Mouse (Mus musculus) layer of hippocampus, adult 6 months (tissue): ENCODE results near the gene Klrd1. TPM values are rescaled to one million over a fixed set of nuclear protein-coding genes. Genes with fewer than 3 reads are reported as not detected.

ENCODE experiments used
- long read RNA-seq, 2 experiments: library from polyadenylated mRNA; unstranded; transcript quantifications; one replicate each; pipeline ENCODE4 v2.0.0; 2019 to 2020
- polyA plus RNA-seq: library from polyadenylated mRNA; unstranded; fragments of <200 nt; fragmentation: Nextera tagmentation; gene quantifications from 2 replicates; pipeline ENCODE4 v1.2.3, GENCODE M21; 2021

Gene Klrd1
- polyA plus RNA-seq, result 0.23 TPM in 1 of 2 replicates, not detected in the other
- long read RNA-seq, experiment 1, result 0 reads
- long read RNA-seq, experiment 2, result 0 reads

GRCm38 (mm10) chr6:129591508-129591907 is at the start of gene Klrd1:
Gene Klrd1 (plus strand): TSS chr6:129591782.

GRCm38 (mm10) chr6:129577605-129578004 is 14.0 kb upstream of the Klrd1 start, which contains the start of gene Klre1:
Gene Klre1 (plus strand): TSS chr6:129577905.

GRCm38 (mm10) chr6:129623735-129624134 is 32.2 kb downstream of the Klrd1 start, which contains the start of gene Klrk1:
Gene Klrk1 (minus strand): TSS chr6:129623864.

DNA sequence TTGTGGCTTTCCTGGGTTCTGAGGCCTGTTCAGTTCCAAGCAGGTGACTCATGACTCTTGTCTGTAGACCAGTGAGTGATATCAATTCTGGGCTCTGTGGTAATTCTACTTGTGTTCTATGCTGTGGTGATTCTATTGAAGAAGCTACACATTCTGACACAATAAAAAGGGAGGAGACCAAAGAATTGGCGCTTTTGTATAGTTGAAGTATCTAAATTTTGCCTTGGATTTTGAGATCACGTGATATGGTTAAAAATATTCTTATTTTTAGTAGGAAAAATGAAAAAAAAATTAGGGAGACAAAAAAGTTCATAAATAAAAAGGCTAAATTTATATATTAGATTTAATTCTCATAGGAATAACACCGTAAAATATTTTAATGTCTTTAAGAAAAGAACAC is 51.7 kb downstream of the Klrd1 start, which contains the start of gene Klrc3:
Gene Klrc3 (minus strand): TSS at position 101 of the 400 bp plus-strand sequence.

Other genes with a start within 250 kb of the Klrd1 start
- 0.05 and 0.20 TPM in 2 replicates for gene Clec12a, start 249.1 kb upstream of the Klrd1 start, polyA plus RNA-seq
- gene Clec12b, start 205.9 kb upstream of the Klrd1 start, polyA plus RNA-seq, result 0.10 TPM in 1 of 2 replicates, not detected in the other
- gene Clec1b, start 194.5 kb upstream of the Klrd1 start, polyA plus RNA-seq, result 0.26 and 0.39 TPM in 2 replicates
- gene Clec9a, start 182.9 kb upstream of the Klrd1 start, polyA plus RNA-seq, result 0.06 TPM in 1 of 2 replicates, not detected in the other
- gene Clec1a, start 139.8 kb upstream of the Klrd1 start, polyA plus RNA-seq, result 1.2 and 1.5 TPM in 2 replicates
- gene Olr1, start 84.6 kb upstream of the Klrd1 start, polyA plus RNA-seq, result 0.06 TPM in 1 of 2 replicates, not detected in the other
- gene Tmem52b, start 79.2 kb upstream of the Klrd1 start, polyA plus RNA-seq, result not detected in 2 replicates
- gene Gabarapl1, start 58.6 kb upstream of the Klrd1 start, polyA plus RNA-seq, result 426 and 542 TPM in 2 replicates
- not detected in 2 replicates for gene Klre1, start 13.9 kb upstream of the Klrd1 start, polyA plus RNA-seq
- gene Klrk1, start 32.1 kb downstream of the Klrd1 start, polyA plus RNA-seq, result not detected in 2 replicates
- gene Klrc3, start 51.6 kb downstream of the Klrd1 start, polyA plus RNA-seq, result not detected in 2 replicates
- gene Klrc2, start 68.9 kb downstream of the Klrd1 start, polyA plus RNA-seq, result not detected in 2 replicates
- gene Klrc1, start 87.2 kb downstream of the Klrd1 start, polyA plus RNA-seq, result not detected in 2 replicates
- not detected in 2 replicates for gene Klri1, start 125.3 kb downstream of the Klrd1 start, polyA plus RNA-seq
- not detected in 2 replicates for gene Klri2, start 148.7 kb downstream of the Klrd1 start, polyA plus RNA-seq
- gene Gm156, start 192.5 kb downstream of the Klrd1 start, polyA plus RNA-seq, result not detected in 2 replicates